Mouse (Mus musculus) small intestine, adult 2 months (tissue): ENCODE results near the gene Mybpc2.

Experiments
- CTCF ChIP-seq: fragments of 200-500 bp; IDR thresholded peaks from 2 replicates; pipeline ENCODE4 v1.5.1; 2012; ENCODE audit warnings: low read depth, mild to moderate bottlenecking, control low read depth, inconsistent platforms, low read length, moderate library complexity, mixed read lengths; ENCODE audit not compliant: insufficient replicate concordance, insufficient read length; ENCODE audit errors: extremely low read depth
- POLR2A ChIP-seq: fragments of 200-500 bp; IDR thresholded peaks from 2 replicates; pipeline ENCODE4 v1.6.1; 2012; ENCODE audit warnings: low read depth, mild to moderate bottlenecking, control low read depth, inconsistent platforms, low read length, moderate library complexity

GRCm38 (mm10) chr7:44465111-44465510 is 59.3 kb downstream of the Mybpc2 start, which contains the start of gene Aspdh:
- TF ChIP-seq CTCF (no peak), POLR2A (no peak)
